Mouse (Mus musculus) embryonic facial prominence, embryonic 12.5 days (tissue): ENCODE measurements around the gene Spatc1l. TPM values are rescaled to one million over a fixed set of nuclear protein-coding genes. Genes with fewer than 3 reads are reported as not detected.

Experiments
- ATAC-seq: fragments of 200-750 bp; cut with Nextera tagmentation; 2 replicates; pipeline ENCODE4 v1.8.0; 2017; ENCODE audit not compliant: insufficient number of reproducible peaks, insufficient read depth, low FRiP score, low TSS enrichment
- H3K27ac ChIP-seq: fragments of 300-500 bp; sonication (generic); 2 replicates; pipeline ENCODE4 v1.5.1; 2016; ENCODE audit warnings: mild to moderate bottlenecking
- H3K27me3 ChIP-seq: fragments of 300-500 bp; sonication (generic); 2 replicates; pipeline ENCODE4 v1.6.1; 2016; ENCODE audit warnings: mild to moderate bottlenecking, moderate library complexity
- H3K36me3 ChIP-seq: fragments of 300-500 bp; sonication (generic); 2 replicates; pipeline ENCODE4 v1.6.1; 2016; ENCODE audit warnings: mild to moderate bottlenecking
- H3K4me1 ChIP-seq: fragments of 300-500 bp; sonication (generic); 2 replicates; pipeline ENCODE4 v1.6.1; 2016
- H3K4me2 ChIP-seq: fragments of 300-500 bp; sonication (generic); replicated peaks from 2 replicates; pipeline ENCODE4 v1.6.1; 2016; ENCODE audit warnings: mild to moderate bottlenecking, moderate library complexity
- H3K4me3 ChIP-seq: fragments of 300-500 bp; sonication (generic); 2 replicates; pipeline ENCODE4 v1.5.1; 2016; ENCODE audit warnings: mild to moderate bottlenecking
- H3K9ac ChIP-seq: fragments of 300-500 bp; sonication (generic); 2 replicates; pipeline ENCODE4 v1.6.1; 2016; ENCODE audit warnings: mild to moderate bottlenecking, moderate library complexity
- H3K9me3 ChIP-seq: fragments of 300-500 bp; sonication (generic); 2 replicates; pipeline ENCODE4 v1.6.1; 2016; ENCODE audit warnings: mild to moderate bottlenecking, moderate library complexity
- WGBS: fragments of 180-500 bp; shearing (Covaris S2); methylation state at CpG from one replicate; pipeline ENCODE4 v1.1.7; 2016; 5-methylcytosine and 5-hydroxymethylcytosine counted together
- polyA plus RNA-seq: library from polyadenylated mRNA; unstranded; fragments of >200 nt; fragmentation: Nextera tagmentation; extraction: Ambion mirVana; gene quantifications from 2 replicates; pipeline ENCODE4 v1.2.1, GENCODE M21; 2016

Gene Spatc1l
- polyA plus RNA-seq, 1 experiment from 2014 or later, result not detected

DNA sequence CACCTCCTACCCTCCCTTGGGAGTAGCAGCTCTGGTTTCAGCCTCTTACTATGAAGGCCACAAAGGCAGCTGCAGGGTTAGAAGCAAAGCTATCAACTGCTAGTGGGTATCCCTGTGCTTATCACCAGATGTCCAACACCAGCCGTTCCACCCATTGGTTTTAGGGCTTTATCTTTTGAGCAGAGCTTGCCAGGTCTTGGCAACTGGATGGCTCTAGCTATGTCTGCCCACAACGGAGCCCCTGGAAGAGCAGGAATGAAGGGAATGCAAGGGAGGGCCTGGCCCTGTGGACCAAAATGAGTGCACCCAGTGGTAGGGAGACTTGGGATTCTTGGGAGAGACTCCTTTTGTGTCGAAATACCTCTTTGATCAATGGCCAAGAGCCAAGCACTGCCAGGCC lies 40.6 kb downstream of the Spatc1l start:
- H3K4me3 ChIP-seq, result no peak overlapping the region
- H3K4me1 ChIP-seq, result no peaks in the 10 kb centered on the region
- WGBS, result 86% methylated on average over 3 of the region's 3 CpGs
- H3K4me2 ChIP-seq, result no peak overlapping the region
- no peak for ATAC-seq
- peaks cover 62% of the 10 kb centered on the region for H3K36me3 ChIP-seq
- no peak overlapping the region for H3K9ac ChIP-seq
- no peaks in the 10 kb centered on the region for H3K27me3 ChIP-seq
- H3K27ac ChIP-seq, result no peak overlapping the region
- H3K9me3 ChIP-seq, result no peaks in the 10 kb centered on the region

DNA sequence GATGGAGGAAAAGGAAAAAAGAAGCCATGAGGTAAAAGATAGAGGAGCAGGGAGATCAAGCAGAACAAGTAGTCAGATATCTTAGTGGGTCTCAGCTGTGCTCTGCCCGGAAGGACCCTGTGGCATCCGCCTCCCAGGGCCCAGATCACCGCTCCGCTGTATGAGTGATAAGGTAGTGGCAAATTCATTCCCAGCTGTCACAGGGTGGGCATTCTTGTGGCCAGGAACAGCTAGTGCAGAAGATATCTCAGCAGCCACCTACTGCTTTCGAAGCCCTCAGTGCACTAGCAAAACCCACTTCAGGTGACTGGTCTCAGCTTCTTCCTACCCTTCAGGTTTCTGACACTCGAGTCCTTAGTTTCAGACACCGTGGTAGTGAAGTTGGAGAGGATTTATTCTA lies 50.4 kb downstream of the Spatc1l start:
- Histone ChIP-seq H3K27ac (no peak overlapping the region), H3K4me3 (no peak overlapping the region), H3K9ac (no peak overlapping the region), H3K4me2 (no peak overlapping the region), H3K4me1 (no peaks in the 10 kb centered on the region), H3K36me3 (peaks cover 73% of the 10 kb centered on the region), H3K9me3 (no peaks in the 10 kb centered on the region), H3K27me3 (no peaks in the 10 kb centered on the region)
- 86% methylated on average over 7 of the region's 7 CpGs for WGBS
- no peak for ATAC-seq

Other genes with a start within 250 kb of the Spatc1l start
- gene Dip2a, start 217.0 kb upstream of the Spatc1l start, polyA plus RNA-seq, result 12.5 and 14.9 TPM in 2 replicates
- not detected in 2 replicates for gene AC141477.1, start 121.8 kb upstream of the Spatc1l start, polyA plus RNA-seq
- 17.7 and 18.1 TPM in 2 replicates for gene Pcnt, start 119.5 kb upstream of the Spatc1l start, polyA plus RNA-seq
- gene 2610028H24Rik, start 113.2 kb upstream of the Spatc1l start, polyA plus RNA-seq, result not detected in 2 replicates
- gene Mcm3ap, start 93.3 kb upstream of the Spatc1l start, polyA plus RNA-seq, result 80.0 and 81.8 TPM in 2 replicates
- 8.8 and 9.1 TPM in 2 replicates for gene Ybey, start 93.2 kb upstream of the Spatc1l start, polyA plus RNA-seq
- gene Lss, start 30.7 kb upstream of the Spatc1l start, polyA plus RNA-seq, result 38.6 and 38.8 TPM in 2 replicates
- 0.09 TPM in 1 of 2 replicates, not detected in the other for gene Ftcd, start 13.4 kb downstream of the Spatc1l start, polyA plus RNA-seq
- gene Col6a2, start 61.4 kb downstream of the Spatc1l start, polyA plus RNA-seq, result 90.7 and 109 TPM in 2 replicates
- gene Col6a1, start 163.9 kb downstream of the Spatc1l start, polyA plus RNA-seq, result 82.2 and 105 TPM in 2 replicates